Mouse (Mus musculus) liver, adult 10 weeks (tissue): Measurements from ENCODE around the gene Fancd2os. TPM values are rescaled to one million over a fixed set of nuclear protein-coding genes. Genes with fewer than 3 reads are reported as not detected.

ENCODE experiments used
- polyA plus RNA-seq: library from polyadenylated mRNA; stranded (reverse); fragments of 350-450 nt; fragmentation: Illumina TruSeq; extraction: RNeasy Lipid Tissue Mini Kit (QIAGEN cat#74804); gene quantifications from one replicate; pipeline ENCODE4 v1.2.3, GENCODE M21; 2014; ENCODE audit warnings: low read depth, low replicate concordance

Fancd2os gene
- polyA plus RNA-seq: not detected

GRCm38 (mm10) chr6:113600543-113601139 is at the start of gene Fancd2os:
Fancd2os (minus strand) TSS chr6:113600715.

DNA sequence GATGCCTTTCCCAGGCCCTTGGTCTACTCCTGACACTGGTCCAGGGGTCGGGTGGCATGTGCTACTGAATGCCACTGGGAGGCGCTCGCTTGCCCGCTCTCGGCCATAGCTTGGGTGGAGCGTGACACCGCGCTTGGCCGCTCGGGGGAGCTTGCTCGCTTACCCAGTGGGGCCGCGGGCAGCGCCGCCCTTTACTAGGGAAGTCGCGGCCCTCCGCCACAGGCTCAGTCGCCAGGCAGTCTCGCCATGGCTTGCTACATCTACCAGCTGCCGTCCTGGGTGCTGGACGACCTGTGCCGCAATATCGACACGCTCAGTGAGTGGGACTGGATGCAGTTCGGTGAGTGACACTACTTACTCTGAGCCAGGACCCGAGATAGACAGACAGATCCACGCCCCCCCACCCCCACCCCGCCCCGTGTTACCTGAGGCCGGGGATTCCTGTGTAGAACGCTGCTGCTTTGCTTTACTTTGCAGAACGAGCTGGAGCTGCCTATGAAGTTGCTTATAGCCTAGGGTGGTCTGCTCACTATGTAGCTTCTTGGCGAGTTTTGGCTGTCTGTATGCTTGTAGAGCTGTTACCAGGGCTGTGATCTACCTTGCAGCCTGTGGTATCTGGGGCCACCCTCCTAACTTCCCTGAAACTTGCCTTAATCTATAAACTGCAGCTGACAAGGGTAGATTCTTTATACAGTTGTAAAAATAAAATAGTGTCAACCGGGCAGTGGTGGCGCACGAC is 38.0 kb upstream of the Fancd2os start, which contains the start of gene Irak2:
Gene Irak2 (plus strand): TSS at position 166 of the 739 bp plus-strand sequence.

DNA sequence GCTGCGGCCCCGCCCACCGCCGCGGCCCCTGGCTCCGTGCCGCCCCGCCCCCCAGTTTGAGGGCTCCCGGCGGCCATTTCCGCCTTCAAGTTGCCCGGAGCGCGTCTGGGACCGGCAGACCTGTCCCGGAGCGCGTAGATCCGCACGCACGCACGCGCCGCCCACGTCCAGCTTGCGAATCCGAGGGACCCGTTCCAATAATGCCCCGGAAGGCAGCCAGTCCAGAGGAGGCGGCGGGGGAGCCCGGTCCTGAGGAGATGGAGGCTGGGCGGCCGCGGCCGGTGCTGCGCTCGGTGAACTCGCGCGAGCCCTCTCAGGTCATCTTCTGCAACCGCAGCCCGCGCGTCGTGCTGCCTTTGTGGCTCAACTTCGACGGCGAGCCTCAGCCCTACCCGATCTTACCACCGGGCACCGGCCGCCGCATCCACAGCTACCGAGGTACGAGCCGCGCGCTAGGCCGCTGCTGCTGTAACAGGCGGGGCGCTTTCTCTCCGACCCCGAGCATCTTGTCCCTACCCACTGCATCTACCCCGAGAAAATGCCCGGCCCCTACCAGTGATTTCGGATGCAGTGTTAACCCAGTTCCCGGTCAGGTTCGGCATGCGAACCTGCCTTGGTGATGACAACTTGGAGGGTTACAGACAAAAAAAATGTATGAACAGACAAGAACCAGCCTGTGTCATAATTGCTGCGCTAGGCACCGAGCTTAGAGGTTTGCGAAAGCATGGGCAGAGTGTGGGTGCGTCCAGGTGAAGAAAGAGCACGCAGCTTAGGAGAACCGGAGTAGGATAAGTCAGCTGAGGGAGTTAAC is 23.6 kb upstream of the Fancd2os start, which contains the start of gene Vhl:
Gene Vhl (plus strand): TSS at position 19 of the 811 bp plus-strand sequence.

GRCm38 (mm10) chr6:113604432-113605223 is 4.1 kb upstream of the Fancd2os start, which contains the start of gene Brk1:
Brk1 (plus strand) TSS chr6:113604772.

Other genes starting within 250 kb of the Fancd2os start
- gene Tada3, start 222.8 kb downstream of the Fancd2os start, polyA plus RNA-seq: 1.7 TPM
- 50.2 TPM for gene Arpc4, start 222.6 kb downstream of the Fancd2os start, polyA plus RNA-seq
- gene Ttll3, start 211.5 kb downstream of the Fancd2os start, polyA plus RNA-seq: 0.93 TPM
- 1.1 TPM for gene Rpusd3, start 181.4 kb downstream of the Fancd2os start, polyA plus RNA-seq
- gene Cidec, start 165.0 kb downstream of the Fancd2os start, polyA plus RNA-seq: not detected
- 15.9 TPM for gene Jagn1, start 158.1 kb downstream of the Fancd2os start, polyA plus RNA-seq
- gene Il17re, start 142.2 kb downstream of the Fancd2os start, polyA plus RNA-seq: 0.21 TPM
- 1.3 TPM for gene Il17rc, start 129.3 kb downstream of the Fancd2os start, polyA plus RNA-seq
- gene Creld1, start 117.4 kb downstream of the Fancd2os start, polyA plus RNA-seq: 5.1 TPM
- not detected for gene Prrt3, start 98.8 kb downstream of the Fancd2os start, polyA plus RNA-seq
- 52.6 TPM for gene Emc3, start 69.1 kb downstream of the Fancd2os start, polyA plus RNA-seq
- 0.13 TPM for gene Fancd2, start 69.0 kb downstream of the Fancd2os start, polyA plus RNA-seq
- gene Brk1, start 4.1 kb upstream of the Fancd2os start, polyA plus RNA-seq: 31.4 TPM
- gene Vhl, start 23.2 kb upstream of the Fancd2os start, polyA plus RNA-seq: 9.2 TPM
- gene Irak2, start 37.8 kb upstream of the Fancd2os start, polyA plus RNA-seq: 9.0 TPM
- gene Tatdn2, start 96.3 kb upstream of the Fancd2os start, polyA plus RNA-seq: 10.6 TPM
- not detected for gene Ghrl, start 119.2 kb upstream of the Fancd2os start, polyA plus RNA-seq
- 19.7 TPM for gene Sec13, start 140.0 kb upstream of the Fancd2os start, polyA plus RNA-seq